ENCODE assay signal across 11 mouse cellular contexts in genomic region chr9:110530650-110531049, GRCm38 (mm10). TPM values are rescaled to one million over a fixed set of nuclear protein-coding genes. Genes with fewer than 3 reads are reported as not detected.
DNase-seq lines count a peak whose midpoint lies in the region; ATAC-seq and TF ChIP-seq lines count a peak whose summit lies in the region.
"Had no signal": no experiment of that assay in that cellular context is flagged by ENCODE, and none has a peak within 500 bp of the region (broad histone marks: within the 10 kb centered on the region; RNA-seq: fewer than 3 reads in every experiment).

No protein-coding gene starts in this region.

- no peak for TF ChIP-seq CTCF in hindbrain, postnatal 0 days (IDR thresholded peaks at IDR 0.05; ENCODE audit: low read depth)

- no peak overlapping the region for H3K27ac ChIP-seq in heart, embryonic 13.5 days (replicated peaks)
- H3K27ac ChIP-seq in neural tube, embryonic 13.5 days (replicated peaks): no peak overlapping the region
- H3K27ac ChIP-seq in hindbrain, postnatal 0 days: no peak overlapping the region
- H3K27ac ChIP-seq in neural tube, embryonic 15.5 days (replicated peaks): no peak overlapping the region
- no peak overlapping the region for H3K27ac ChIP-seq in forebrain, embryonic 14.5 days (ENCODE audit: low read depth, low read length)
- H3K27ac ChIP-seq: left cerebral cortex, adult 2 months had no signal

- no peaks in the 10 kb centered on the region for H3K27me3 ChIP-seq in heart, embryonic 13.5 days (replicated peaks)
- no peaks in the 10 kb centered on the region for H3K27me3 ChIP-seq in neural tube, embryonic 13.5 days
- no peaks in the 10 kb centered on the region for H3K27me3 ChIP-seq in hindbrain, postnatal 0 days (ENCODE audit: insufficient read depth, low read length)
- H3K27me3 ChIP-seq in neural tube, embryonic 15.5 days (replicated peaks): no peaks in the 10 kb centered on the region
- no peaks in the 10 kb centered on the region for H3K27me3 ChIP-seq in forebrain, embryonic 14.5 days (replicated peaks; ENCODE audit: control insufficient read depth, insufficient read depth, low read length)

- no peak overlapping the region for H3K9ac ChIP-seq in heart, embryonic 13.5 days
- H3K9ac ChIP-seq in neural tube, embryonic 13.5 days: no peak overlapping the region
- no peak overlapping the region for H3K9ac ChIP-seq in hindbrain, postnatal 0 days (replicated peaks; ENCODE audit: low read length)
- no peak overlapping the region for H3K9ac ChIP-seq in neural tube, embryonic 15.5 days (replicated peaks)
- H3K9ac ChIP-seq in forebrain, embryonic 14.5 days (ENCODE audit: low read length): no peak overlapping the region

- H3K4me1 ChIP-seq in heart, embryonic 13.5 days: peaks cover 30% of the 10 kb centered on the region
- peaks cover 32% of the 10 kb centered on the region for H3K4me1 ChIP-seq in neural tube, embryonic 13.5 days (replicated peaks)
- peaks cover 14% of the 10 kb centered on the region for H3K4me1 ChIP-seq in hindbrain, postnatal 0 days (ENCODE audit: insufficient read depth, low read length)
- H3K4me1 ChIP-seq in neural tube, embryonic 15.5 days: peaks cover 30% of the 10 kb centered on the region
- peaks cover 22% of the 10 kb centered on the region for H3K4me1 ChIP-seq in forebrain, embryonic 14.5 days (ENCODE audit: control insufficient read depth, insufficient read depth, low read length)

- intact Hi-C loops in heart, postnatal 36 days (cut with DNase I): no loop called here
- intact Hi-C loops in gastrocnemius, postnatal 36 days (cut with DNase I): no loop called here

- 0 out of 2 replicates have a peak, but pooled peaks cover 2% of the 10 kb centered on the region for H3K36me3 ChIP-seq in heart, embryonic 13.5 days
- H3K36me3 ChIP-seq in neural tube, embryonic 13.5 days: no peaks in the 10 kb centered on the region
- H3K36me3 ChIP-seq in hindbrain, postnatal 0 days (ENCODE audit: insufficient read depth, low read length): no peaks in the 10 kb centered on the region
- no peaks in the 10 kb centered on the region for H3K36me3 ChIP-seq in neural tube, embryonic 15.5 days
- no peaks in the 10 kb centered on the region for H3K36me3 ChIP-seq in forebrain, embryonic 14.5 days (ENCODE audit: control insufficient read depth, insufficient read depth, low read length)

- DNase-seq in heart, postnatal 36 days: no peak
- no peak for DNase-seq in neural tube, embryonic 10.5 days (ENCODE audit: extremely low spot score, low spot score)
- DNase-seq in hindbrain, postnatal 0 days (ENCODE audit: low spot score): no peak
- no peak for DNase-seq in forebrain, embryonic 14.5 days (ENCODE audit: low spot score)
- DNase-seq in gastrocnemius, postnatal 36 days: no peak
- DNase-seq: kidney, postnatal 10 days; thymus, postnatal 14 days had no signal

- 66% methylated on average over 3 of the region's 3 CpGs for WGBS in heart, embryonic 13.5 days
- WGBS in neural tube, embryonic 13.5 days: 74% methylated on average over 3 of the region's 3 CpGs
- 78% methylated on average over 3 of the region's 3 CpGs for WGBS in hindbrain, postnatal 0 days
- WGBS in neural tube, embryonic 15.5 days: 67% methylated on average over 3 of the region's 3 CpGs
- 66% methylated on average over 3 of the region's 3 CpGs for WGBS in forebrain, embryonic 14.5 days

- H3K9me3 ChIP-seq in heart, embryonic 13.5 days: no peaks in the 10 kb centered on the region
- H3K9me3 ChIP-seq in neural tube, embryonic 13.5 days: no peaks in the 10 kb centered on the region
- no peaks in the 10 kb centered on the region for H3K9me3 ChIP-seq in hindbrain, postnatal 0 days (ENCODE audit: low read length)
- no peaks in the 10 kb centered on the region for H3K9me3 ChIP-seq in neural tube, embryonic 15.5 days (replicated peaks)
- H3K9me3 ChIP-seq in forebrain, embryonic 14.5 days (replicated peaks; ENCODE audit: control insufficient read depth, low read length): no peaks in the 10 kb centered on the region

- ATAC-seq in heart, embryonic 13.5 days (ENCODE audit: extremely low read depth, insufficient number of reproducible peaks, low FRiP score, low TSS enrichment): no peak
- ATAC-seq in neural tube, embryonic 13.5 days (ENCODE audit: low read depth): no peak
- ATAC-seq in hindbrain, postnatal 0 days: no peak
- no peak for ATAC-seq in neural tube, embryonic 15.5 days (ENCODE audit: low FRiP score)
- no peak for ATAC-seq in forebrain, embryonic 14.5 days

- H3K4me2 ChIP-seq in heart, embryonic 13.5 days: peak overlapping the region; percentile 70; the same call in 1 of the 2 replicates
- H3K4me2 ChIP-seq in neural tube, embryonic 13.5 days: peak overlapping the region; percentile 58; the same call in 1 of the 2 replicates
- H3K4me2 ChIP-seq in hindbrain, postnatal 0 days (ENCODE audit: low read depth, low read length): peak overlapping the region; percentile 81; the same call in 1 of the 2 replicates
- peak overlapping the region; percentile 60; the same call in 1 of the 2 replicates for H3K4me2 ChIP-seq in neural tube, embryonic 15.5 days
- no peak overlapping the region for H3K4me2 ChIP-seq in forebrain, embryonic 14.5 days (ENCODE audit: low read length)

- H3K4me3 ChIP-seq in heart, embryonic 13.5 days: no peak overlapping the region
- no peak overlapping the region for H3K4me3 ChIP-seq in neural tube, embryonic 13.5 days
- no peak overlapping the region for H3K4me3 ChIP-seq in hindbrain, postnatal 0 days (ENCODE audit: low read length)
- H3K4me3 ChIP-seq in neural tube, embryonic 15.5 days (replicated peaks): no peak overlapping the region
- no peak overlapping the region for H3K4me3 ChIP-seq in forebrain, embryonic 14.5 days (ENCODE audit: low read depth, low read length)

RNA-seq across cellular contexts. Expression of gene Setd2, which starts 1.7 kb away (rescaled TPM):
- 19.1 and 20.7 TPM in 2 replicates for polyA plus RNA-seq in heart, embryonic 13.5 days (2015; fragmentation: Nextera tagmentation; extraction: Ambion mirVana)
- total RNA-seq in heart, postnatal 36 days (2021): 10 to 100 TPM; 43.3 to 44.3 TPM
- 35.7 and 36.3 TPM in 2 replicates for polyA plus RNA-seq in neural tube, embryonic 13.5 days (2015; fragmentation: Nextera tagmentation; extraction: Ambion mirVana)
- total RNA-seq in hindbrain, postnatal 0 days (2014; rRNA removed): 58.9 and 64.9 TPM in 2 replicates
- 24.7 and 25.6 TPM in 2 replicates for polyA plus RNA-seq in hindbrain, postnatal 0 days (2015; fragmentation: Nextera tagmentation; extraction: Ambion mirVana)
- polyA plus RNA-seq in neural tube, embryonic 15.5 days (2015; fragmentation: Nextera tagmentation; extraction: Ambion mirVana): 29.9 and 32.4 TPM in 2 replicates
- polyA plus RNA-seq in forebrain, embryonic 14.5 days (2014; fragmentation: Nextera tagmentation; extraction: Ambion mirVana): 36.1 and 43.6 TPM in 2 replicates
- 10 to 100 TPM; 21.8 to 29.9 TPM for total RNA-seq in gastrocnemius, postnatal 36 days (2021)

RNA-seq across cellular contexts. Expression of gene Kif9, which starts 53.9 kb away (rescaled TPM):
- 0.38 and 0.51 TPM in 2 replicates for polyA plus RNA-seq in heart, embryonic 13.5 days (2015; fragmentation: Nextera tagmentation; extraction: Ambion mirVana)
- total RNA-seq in heart, postnatal 36 days (2021): under 1 TPM; 0.24 to 0.36 TPM
- 2.3 and 2.5 TPM in 2 replicates for polyA plus RNA-seq in neural tube, embryonic 13.5 days (2015; fragmentation: Nextera tagmentation; extraction: Ambion mirVana)
- 3.3 and 3.9 TPM in 2 replicates for total RNA-seq in hindbrain, postnatal 0 days (2014; rRNA removed)
- polyA plus RNA-seq in hindbrain, postnatal 0 days (2015; fragmentation: Nextera tagmentation; extraction: Ambion mirVana): 3.9 and 4.0 TPM in 2 replicates
- 3.4 and 4.7 TPM in 2 replicates for polyA plus RNA-seq in neural tube, embryonic 15.5 days (2015; fragmentation: Nextera tagmentation; extraction: Ambion mirVana)
- polyA plus RNA-seq in forebrain, embryonic 14.5 days (2014; fragmentation: Nextera tagmentation; extraction: Ambion mirVana): 3.0 and 3.2 TPM in 2 replicates
- under 1 TPM in 1 of 2 experiments, not detected in 1; 0.17 TPM for total RNA-seq in gastrocnemius, postnatal 36 days (2021)

RNA-seq across cellular contexts. Expression of gene Klhl18, which starts 54.2 kb away (rescaled TPM):
- 6.9 and 8.4 TPM in 2 replicates for polyA plus RNA-seq in heart, embryonic 13.5 days (2015; fragmentation: Nextera tagmentation; extraction: Ambion mirVana)
- 10 to 100 TPM; 11.8 to 12.8 TPM for total RNA-seq in heart, postnatal 36 days (2021)
- 16.6 and 18.6 TPM in 2 replicates for polyA plus RNA-seq in neural tube, embryonic 13.5 days (2015; fragmentation: Nextera tagmentation; extraction: Ambion mirVana)
- 30.6 and 32.1 TPM in 2 replicates for total RNA-seq in hindbrain, postnatal 0 days (2014; rRNA removed)
- 16.1 and 19.0 TPM in 2 replicates for polyA plus RNA-seq in hindbrain, postnatal 0 days (2015; fragmentation: Nextera tagmentation; extraction: Ambion mirVana)
- polyA plus RNA-seq in neural tube, embryonic 15.5 days (2015; fragmentation: Nextera tagmentation; extraction: Ambion mirVana): 20.8 and 22.4 TPM in 2 replicates
- polyA plus RNA-seq in forebrain, embryonic 14.5 days (2014; fragmentation: Nextera tagmentation; extraction: Ambion mirVana): 10.5 and 14.3 TPM in 2 replicates
- 1 to 10 TPM; 6.6 to 7.9 TPM for total RNA-seq in gastrocnemius, postnatal 36 days (2021)
